Mouse (Mus musculus) kidney, postnatal 36 days (tissue): Measurements from ENCODE around the gene Ice2.

Experiments used
- DNase-seq, 2 experiments: peaks; one replicate each; pipeline ENCODE4 v3.0.0; 2021 to 2022; ENCODE audit warnings: mixed read lengths in 2 of 2

Gene Ice2

GRCm38 (mm10) chr9:69419476-69419875 is 21.8 kb downstream of the Ice2 start:
- DNase-seq, result peak; percentile 14 to 18

- DNase-seq, result no peak
Measured at GRCm38 (mm10) chr9:69430531-69430930, 32.8 kb downstream of the Ice2 start.

DNA sequence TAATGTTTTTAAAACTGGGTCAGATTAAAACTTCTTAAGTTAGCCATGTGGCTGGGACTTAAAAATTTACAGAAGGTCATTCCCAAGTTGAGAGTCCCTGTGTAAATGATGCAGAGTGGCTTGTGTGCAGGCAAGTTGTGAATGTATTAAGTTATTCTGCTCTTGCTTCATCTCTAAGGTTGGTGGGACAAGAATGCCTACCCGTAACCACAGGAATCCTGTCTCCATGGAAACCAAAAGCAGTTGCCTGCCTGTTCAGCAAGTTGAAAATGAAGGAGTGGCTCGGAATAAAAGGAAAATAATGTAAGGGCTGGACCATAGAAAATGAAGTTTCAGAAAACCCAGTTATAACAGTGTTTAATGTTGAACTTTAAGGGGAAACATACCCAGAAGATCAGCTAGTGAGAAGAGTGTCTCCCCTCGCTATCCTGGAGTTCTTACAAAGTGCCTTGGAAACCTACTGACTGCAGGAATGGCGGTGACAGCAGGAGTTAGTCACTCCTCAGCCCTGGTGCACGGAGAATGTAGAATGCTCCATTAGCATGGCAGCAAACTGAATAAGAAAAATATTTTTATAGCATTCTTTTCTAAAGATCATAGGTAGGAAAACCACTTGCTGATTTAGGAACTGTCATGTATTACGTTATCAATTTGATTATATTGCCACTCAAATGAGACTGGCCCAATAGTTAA is 34.3 kb downstream of the Ice2 start:
- DNase-seq, result peak in 1 of 2 experiments; percentile 46

GRCm38 (mm10) chr9:69435194-69435593 is 37.5 kb downstream of the Ice2 start:
- no peak for DNase-seq

GRCm38 (mm10) chr9:69435662-69436061 is 38.0 kb downstream of the Ice2 start:
- no peak for DNase-seq

- DNase-seq, result peak; percentile 57 to 68
Measured at GRCm38 (mm10) chr9:69439805-69440357, 42.2 kb downstream of the Ice2 start.

- DNase-seq, result peak in 1 of 2 experiments; percentile 61
Measured at GRCm38 (mm10) chr9:69442471-69443038, 44.8 kb downstream of the Ice2 start.

- DNase-seq, result no peak
Measured at GRCm38 (mm10) chr9:69443203-69443602, 45.5 kb downstream of the Ice2 start.

DNA sequence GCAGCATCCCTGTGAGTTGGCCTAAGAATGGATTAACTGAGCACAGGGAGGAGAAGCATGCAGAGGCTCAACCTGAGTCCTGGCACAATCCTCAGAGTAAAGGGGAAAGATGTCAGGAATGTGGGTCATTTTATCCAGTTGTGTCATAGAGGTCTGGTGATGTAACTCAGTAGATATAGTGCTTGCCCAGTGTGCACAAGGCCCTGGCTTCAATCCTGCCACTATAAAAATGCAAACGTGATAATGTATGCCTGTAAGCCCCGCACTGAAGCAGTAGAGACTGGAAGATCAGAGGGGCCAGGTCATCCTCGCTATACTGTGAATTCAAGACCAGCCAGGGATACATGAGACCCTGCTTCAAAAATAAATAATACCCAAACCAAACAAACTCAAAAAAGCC is 51.1 kb downstream of the Ice2 start:
- DNase-seq, result no peak

DNA sequence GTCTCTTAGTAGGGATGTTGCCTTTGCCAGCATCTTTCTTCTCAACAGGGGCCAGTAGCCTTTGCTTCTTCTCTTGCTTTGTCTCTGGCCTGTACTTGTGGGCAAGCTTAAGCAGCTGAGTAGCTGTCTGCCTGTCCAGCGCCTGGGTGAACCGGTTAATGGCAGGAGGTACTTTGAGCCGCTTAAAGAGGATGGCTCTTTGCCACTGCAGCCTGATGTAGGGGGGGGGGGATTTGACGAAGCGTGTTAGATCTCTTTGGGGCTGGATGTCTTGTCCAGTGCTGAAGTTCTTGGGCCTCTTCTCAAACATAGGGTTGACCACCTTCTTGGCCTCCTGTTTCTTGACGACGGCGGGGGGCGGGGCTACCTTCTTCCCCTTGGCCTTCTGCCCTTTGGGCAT is 52.9 kb downstream of the Ice2 start:
- DNase-seq, result no peak

- DNase-seq, result no peak
Measured at GRCm38 (mm10) chr9:69451886-69452810, 54.4 kb downstream of the Ice2 start.

GRCm38 (mm10) chr9:69453066-69453900 is 55.6 kb downstream of the Ice2 start, which contains the start of gene Anxa2:
Gene Anxa2, plus strand, starts transcription at chr9:69453620.
- DNase-seq, result peak; percentile 91 to 92

DNA sequence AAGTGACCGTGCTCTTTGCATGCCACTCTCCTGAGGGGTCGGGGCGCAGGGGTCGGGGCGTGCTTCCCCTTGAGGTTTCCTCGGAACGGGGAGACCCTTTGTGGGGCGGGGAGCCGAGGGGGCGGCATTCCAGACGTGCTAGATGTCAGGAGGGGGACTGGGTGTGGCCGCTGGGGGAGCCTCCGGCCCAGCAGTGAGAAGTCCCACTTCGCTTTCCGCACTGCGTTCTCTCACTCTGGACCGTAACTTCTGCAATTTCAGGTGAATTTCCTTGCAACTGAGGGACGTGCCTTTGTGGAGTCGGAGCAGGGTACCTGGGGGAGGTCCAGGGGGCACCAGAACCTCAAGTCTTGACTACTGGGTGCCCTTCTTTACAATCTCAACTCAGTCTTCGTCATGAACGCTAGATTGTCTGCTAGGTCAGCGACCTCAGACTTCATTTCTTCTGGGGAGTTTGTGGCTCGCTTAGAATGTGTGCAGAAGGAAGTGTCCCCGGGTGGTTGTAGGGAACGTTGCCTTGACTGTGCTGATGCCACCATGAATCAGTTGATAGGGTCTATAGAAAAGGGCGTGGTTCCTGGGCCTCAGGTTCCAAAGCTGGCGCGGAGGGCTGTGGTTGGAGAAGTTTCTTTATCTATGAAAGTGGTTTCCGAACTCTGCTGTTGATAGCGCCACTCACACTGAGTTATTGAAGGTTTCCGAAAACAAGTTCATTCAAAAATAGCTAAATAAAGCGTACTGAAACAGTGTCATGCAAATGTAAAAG is 56.4 kb downstream of the Ice2 start:
- DNase-seq, result peak in 1 of 2 experiments; percentile 45

GRCm38 (mm10) chr9:69454691-69455090 is 57.0 kb downstream of the Ice2 start:
- no peak for DNase-seq

- DNase-seq, result peak; percentile 48 to 69
Measured at GRCm38 (mm10) chr9:69455391-69455790, 57.7 kb downstream of the Ice2 start.

- peak in 1 of 2 experiments; percentile 27 for DNase-seq
Measured at GRCm38 (mm10) chr9:69456406-69457075, 58.8 kb downstream of the Ice2 start.

GRCm38 (mm10) chr9:69457143-69457542 is 59.4 kb downstream of the Ice2 start:
- DNase-seq, result no peak

DNA sequence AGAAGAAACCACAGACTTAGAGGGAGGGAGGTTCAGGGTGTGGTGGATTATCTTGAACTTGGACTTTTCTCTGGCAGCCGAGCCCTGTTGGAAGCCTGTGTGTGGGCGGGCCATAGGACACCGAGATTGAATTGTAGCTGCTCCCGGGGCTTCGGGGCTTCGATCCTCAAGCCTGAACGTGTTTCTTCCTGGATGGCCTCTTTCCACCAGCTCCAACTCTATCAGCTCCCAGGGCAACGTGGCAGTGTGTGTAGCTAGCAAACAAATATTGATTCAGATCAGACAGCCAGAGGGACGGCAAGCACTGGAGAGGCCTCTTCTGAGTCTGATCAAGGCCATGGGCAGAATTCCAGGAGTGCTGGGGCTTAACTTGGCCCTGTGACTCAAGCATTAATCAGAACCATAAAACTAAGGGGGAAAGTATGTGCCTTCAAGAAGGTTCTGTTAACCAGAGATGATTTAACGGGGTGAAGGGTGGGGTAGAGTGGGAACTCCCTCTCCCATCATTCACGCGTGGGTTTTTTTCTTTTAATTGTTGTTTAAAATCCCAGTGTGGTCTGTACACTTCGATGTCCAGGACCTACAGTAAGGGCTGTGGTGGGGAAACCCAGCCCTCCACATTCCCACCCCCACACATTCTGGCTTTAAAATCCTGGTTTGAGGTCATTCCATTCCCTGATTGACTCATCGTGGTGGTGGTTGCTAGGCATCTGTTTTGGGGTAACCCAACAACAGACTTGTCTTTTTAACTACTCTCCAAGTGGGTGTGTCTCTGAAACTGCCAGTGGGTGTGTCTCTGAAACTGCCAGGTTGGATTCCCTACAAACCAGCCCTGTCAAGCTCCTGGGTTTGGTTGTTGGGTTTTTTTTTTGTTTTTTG is 60.3 kb downstream of the Ice2 start:
- DNase-seq, result peak; percentile 71 to 74

GRCm38 (mm10) chr9:69458982-69459381 is 61.3 kb downstream of the Ice2 start:
- DNase-seq, result peak; percentile 63 to 78

DNA sequence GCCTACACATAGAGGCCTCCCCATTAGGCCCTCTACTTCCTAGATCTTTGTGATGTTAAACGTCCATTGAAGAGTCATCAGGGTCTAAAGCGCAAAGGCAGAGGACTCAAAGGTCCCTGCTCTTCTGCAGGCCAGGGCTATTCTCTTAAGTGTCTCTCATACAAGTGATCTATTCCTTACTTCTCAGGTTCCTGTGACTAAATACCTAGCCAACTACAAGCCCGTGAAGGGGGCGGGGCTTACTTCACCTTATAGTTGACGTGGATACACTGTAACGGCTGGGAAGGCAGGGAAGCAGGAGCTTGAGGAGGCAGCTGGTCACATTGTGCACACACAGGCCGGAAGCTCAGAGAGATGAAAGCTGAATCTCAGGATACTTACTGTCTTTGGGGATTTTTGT is 62.2 kb downstream of the Ice2 start:
- no peak for DNase-seq
